Mouse (Mus musculus): ENCODE results near the gene Apol7c. TPM values are rescaled to one million over a fixed set of nuclear protein-coding genes. Genes with fewer than 3 reads are reported as not detected.
"Not testable (repeated sequence)": the region's sequence is repeated elsewhere in the genome, so short reads cannot be mapped to it uniquely, and the experiment has no call there.

The Apol7c gene
- polyA plus RNA-seq (2012; ENCODE audit: insufficient read depth, insufficient read length, low replicate concordance, missing spikeins) = not detected in 2 replicates

GRCm38 (mm10) chr15:77533216-77533615 lies at the start of gene Apol7c:
Gene Apol7c, minus strand, starts transcription at chr15:77533316.
- Histone ChIP-seq H3K27ac (ENCODE audit: insufficient read depth, low read depth, low read length) (no peak within 1 kb of the TSS), H3K4me3 (ENCODE audit: insufficient read depth, low read depth, low read length) (no peak within 1 kb of the TSS), H3K4me1 (ENCODE audit: control insufficient read depth, insufficient read depth, low read length) (no peaks in the 10 kb centered on the region)
- TF ChIP-seq POLR2A (IDR thresholded peaks at IDR 0.05; ENCODE audit: insufficient read depth, low read depth, low read length) (no peak), CTCF (IDR thresholded peaks at IDR 0.05; ENCODE audit: insufficient read depth, low read depth, low read length) (no peak)

GRCm38 (mm10) chr15:77581681-77582080 lies 48.6 kb upstream of the Apol7c start:
- no peak for TF ChIP-seq POLR2A (IDR thresholded peaks at IDR 0.05; ENCODE audit: insufficient read depth, low read depth, low read length)
- no peak for TF ChIP-seq CTCF (IDR thresholded peaks at IDR 0.05; ENCODE audit: insufficient read depth, low read depth, low read length)
- no peak overlapping the region for H3K27ac ChIP-seq (ENCODE audit: insufficient read depth, low read depth, low read length)
- 50% methylated on average over 1 of the region's 1 CpGs for WGBS
- H3K4me3 ChIP-seq (ENCODE audit: insufficient read depth, low read depth, low read length) = no peak overlapping the region
- no peaks in the 10 kb centered on the region for H3K4me1 ChIP-seq (ENCODE audit: control insufficient read depth, insufficient read depth, low read length)

GRCm38 (mm10) chr15:77579311-77579710 lies 46.2 kb upstream of the Apol7c start:
- no peaks in the 10 kb centered on the region for H3K4me1 ChIP-seq (ENCODE audit: control insufficient read depth, insufficient read depth, low read length)
- WGBS = 93% methylated on average over 4 of the region's 4 CpGs

GRCm38 (mm10) chr15:77578801-77579200 lies 45.7 kb upstream of the Apol7c start:
- Histone ChIP-seq H3K4me3 (ENCODE audit: insufficient read depth, low read depth, low read length) (no peak overlapping the region), H3K27ac (ENCODE audit: insufficient read depth, low read depth, low read length) (no peak overlapping the region), H3K4me1 (ENCODE audit: control insufficient read depth, insufficient read depth, low read length) (no peaks in the 10 kb centered on the region)
- 98% methylated on average over 2 of the region's 2 CpGs for WGBS
- TF ChIP-seq CTCF (IDR thresholded peaks at IDR 0.05; ENCODE audit: insufficient read depth, low read depth, low read length) (no peak), POLR2A (IDR thresholded peaks at IDR 0.05; ENCODE audit: insufficient read depth, low read depth, low read length) (no peak)

More at GRCm38 (mm10) chr15:77579311-77579710, 46.2 kb upstream of the Apol7c start:
- no peak overlapping the region for H3K27ac ChIP-seq (ENCODE audit: insufficient read depth, low read depth, low read length)
- TF ChIP-seq CTCF (IDR thresholded peaks at IDR 0.05; ENCODE audit: insufficient read depth, low read depth, low read length) (no peak), POLR2A (IDR thresholded peaks at IDR 0.05; ENCODE audit: insufficient read depth, low read depth, low read length) (no peak)
- no peak overlapping the region for H3K4me3 ChIP-seq (ENCODE audit: insufficient read depth, low read depth, low read length)

- H3K4me1 ChIP-seq (ENCODE audit: control insufficient read depth, insufficient read depth, low read length) = no peaks in the 10 kb centered on the region
- H3K27ac ChIP-seq (ENCODE audit: insufficient read depth, low read depth, low read length) = no peak overlapping the region
- TF ChIP-seq CTCF (IDR thresholded peaks at IDR 0.05; ENCODE audit: insufficient read depth, low read depth, low read length) = no peak
- TF ChIP-seq POLR2A (IDR thresholded peaks at IDR 0.05; ENCODE audit: insufficient read depth, low read depth, low read length) = no peak
- H3K4me3 ChIP-seq (ENCODE audit: insufficient read depth, low read depth, low read length) = no peak overlapping the region
These were observed 30.1 kb upstream of the Apol7c start for GRCm38 (mm10) chr15:77563219-77563618.

- Histone ChIP-seq H3K4me3 (ENCODE audit: insufficient read depth, low read depth, low read length) (no peak within 1 kb of the TSS), H3K4me1 (ENCODE audit: control insufficient read depth, insufficient read depth, low read length) (no peaks in the 10 kb centered on the region), H3K27ac (ENCODE audit: insufficient read depth, low read depth, low read length) (no peak within 1 kb of the TSS)
- TF ChIP-seq CTCF (IDR thresholded peaks at IDR 0.05; ENCODE audit: insufficient read depth, low read depth, low read length) (no peak), POLR2A (IDR thresholded peaks at IDR 0.05; ENCODE audit: insufficient read depth, low read depth, low read length) (no peak)
These were observed 28.7 kb upstream of the Apol7c start, which contains the start of gene 1700025B11Rik for GRCm38 (mm10) chr15:77561792-77562191. Gene 1700025B11Rik, minus strand, starts transcription at chr15:77561892.

- not testable (repeated sequence) for H3K27ac ChIP-seq (ENCODE audit: insufficient read depth, low read depth, low read length); H3K4me1 ChIP-seq (ENCODE audit: control insufficient read depth, insufficient read depth, low read length)
- WGBS = 47% methylated on average over 1 of the region's 1 CpGs
These were observed 6.1 kb upstream of the Apol7c start for GRCm38 (mm10) chr15:77539221-77539620.

GRCm38 (mm10) chr15:77523186-77523843 lies 9.8 kb downstream of the Apol7c start:
- 19% methylated on average over 6 of the region's 6 CpGs for WGBS
- not testable (repeated sequence) for H3K4me3 ChIP-seq (ENCODE audit: insufficient read depth, low read depth, low read length); H3K27ac ChIP-seq (ENCODE audit: insufficient read depth, low read depth, low read length); H3K4me1 ChIP-seq (ENCODE audit: control insufficient read depth, insufficient read depth, low read length)

More at GRCm38 (mm10) chr15:77539221-77539620, 6.1 kb upstream of the Apol7c start:
- not testable (repeated sequence) for H3K4me3 ChIP-seq (ENCODE audit: insufficient read depth, low read depth, low read length)

- not testable (repeated sequence) for H3K27ac ChIP-seq (ENCODE audit: insufficient read depth, low read depth, low read length); H3K4me1 ChIP-seq (ENCODE audit: control insufficient read depth, insufficient read depth, low read length); H3K4me3 ChIP-seq (ENCODE audit: insufficient read depth, low read depth, low read length)
- WGBS = 64% methylated on average over 4 of the region's 4 CpGs
These were observed 12.5 kb downstream of the Apol7c start for GRCm38 (mm10) chr15:77520596-77520995.

- H3K4me3 ChIP-seq (ENCODE audit: insufficient read depth, low read depth, low read length); H3K27ac ChIP-seq (ENCODE audit: insufficient read depth, low read depth, low read length); H3K4me1 ChIP-seq (ENCODE audit: control insufficient read depth, insufficient read depth, low read length): not testable (repeated sequence)
These were observed 25.1 kb downstream of the Apol7c start, which contains the start of gene Apol11a for GRCm38 (mm10) chr15:77507966-77508365. Gene Apol11a, plus strand, starts transcription at chr15:77508271.

GRCm38 (mm10) chr15:77494694-77495093 lies 38.4 kb downstream of the Apol7c start:
- 8% methylated on average over 1 of the region's 1 CpGs for WGBS
- H3K27ac ChIP-seq (ENCODE audit: insufficient read depth, low read depth, low read length); H3K4me1 ChIP-seq (ENCODE audit: control insufficient read depth, insufficient read depth, low read length): not testable (repeated sequence)

GRCm38 (mm10) chr15:77493181-77493580 lies 39.9 kb downstream of the Apol7c start:
- H3K4me3 ChIP-seq (ENCODE audit: insufficient read depth, low read depth, low read length); H3K27ac ChIP-seq (ENCODE audit: insufficient read depth, low read depth, low read length); H3K4me1 ChIP-seq (ENCODE audit: control insufficient read depth, insufficient read depth, low read length): not testable (repeated sequence)
- no CpG with 5 or more reads among the region's 1 CpGs for WGBS

More at GRCm38 (mm10) chr15:77494694-77495093, 38.4 kb downstream of the Apol7c start:
- H3K4me3 ChIP-seq (ENCODE audit: insufficient read depth, low read depth, low read length) = not testable (repeated sequence)
